Mouse (Mus musculus) monocyte, adult 2 months (primary cell): ENCODE results near the gene Kif19a.

ENCODE experiments used
- DNase-seq, 2 experiments: peaks; one replicate each; pipeline ENCODE4 v3.0.0; 2022; ENCODE audit warnings: low spot score in 2 of 2, low read depth in 1 of 2

The Kif19a gene

DNA sequence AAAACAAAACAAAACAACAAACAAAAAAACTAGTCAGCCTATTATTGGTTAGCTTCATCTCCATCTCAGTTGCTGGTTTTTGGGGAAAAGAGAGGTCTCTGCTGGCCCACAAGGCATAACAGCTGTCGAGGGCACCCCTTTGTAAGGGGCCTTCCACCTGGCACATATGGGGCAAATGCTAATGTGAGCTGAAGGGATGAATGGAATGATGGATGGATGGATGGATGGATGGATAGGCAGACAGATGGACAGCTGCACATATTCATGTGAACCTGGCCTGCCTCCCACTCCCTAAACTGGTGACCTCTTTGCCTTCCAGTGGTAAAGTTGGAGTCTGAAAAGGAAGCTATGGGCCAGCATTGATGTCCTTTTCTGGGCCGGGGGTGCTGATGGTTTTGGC lies 41.8 kb downstream of the Kif19a start:
- no peak for DNase-seq

- DNase-seq = no peak
Observed at GRCm38 (mm10) chr11:114807686-114808427, 42.7 kb downstream of the Kif19a start.

DNA sequence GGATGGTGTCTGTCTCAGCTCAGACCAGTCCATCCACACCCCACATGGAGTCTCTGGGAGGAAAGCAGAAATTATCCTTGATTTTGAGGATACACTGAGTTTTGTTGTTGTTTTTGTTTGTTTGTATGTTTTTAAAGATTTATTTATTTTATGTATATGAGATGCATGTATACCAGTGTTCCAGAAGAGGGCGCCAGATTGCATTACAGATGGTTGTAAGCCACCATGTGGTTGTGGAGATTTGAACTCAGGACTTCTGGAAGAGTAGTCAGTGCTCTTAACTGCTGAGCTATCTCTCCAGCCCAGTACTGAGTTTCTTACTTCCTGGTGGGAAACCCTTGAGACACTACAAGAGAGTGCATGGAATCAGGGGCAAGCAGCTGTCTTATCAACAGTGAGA lies 44.2 kb downstream of the Kif19a start:
- DNase-seq = no peak

GRCm38 (mm10) chr11:114810344-114810743 lies 45.2 kb downstream of the Kif19a start:
- DNase-seq = no peak

GRCm38 (mm10) chr11:114812731-114813240 lies 47.6 kb downstream of the Kif19a start:
- DNase-seq = peak; percentile 71 to 84

DNA sequence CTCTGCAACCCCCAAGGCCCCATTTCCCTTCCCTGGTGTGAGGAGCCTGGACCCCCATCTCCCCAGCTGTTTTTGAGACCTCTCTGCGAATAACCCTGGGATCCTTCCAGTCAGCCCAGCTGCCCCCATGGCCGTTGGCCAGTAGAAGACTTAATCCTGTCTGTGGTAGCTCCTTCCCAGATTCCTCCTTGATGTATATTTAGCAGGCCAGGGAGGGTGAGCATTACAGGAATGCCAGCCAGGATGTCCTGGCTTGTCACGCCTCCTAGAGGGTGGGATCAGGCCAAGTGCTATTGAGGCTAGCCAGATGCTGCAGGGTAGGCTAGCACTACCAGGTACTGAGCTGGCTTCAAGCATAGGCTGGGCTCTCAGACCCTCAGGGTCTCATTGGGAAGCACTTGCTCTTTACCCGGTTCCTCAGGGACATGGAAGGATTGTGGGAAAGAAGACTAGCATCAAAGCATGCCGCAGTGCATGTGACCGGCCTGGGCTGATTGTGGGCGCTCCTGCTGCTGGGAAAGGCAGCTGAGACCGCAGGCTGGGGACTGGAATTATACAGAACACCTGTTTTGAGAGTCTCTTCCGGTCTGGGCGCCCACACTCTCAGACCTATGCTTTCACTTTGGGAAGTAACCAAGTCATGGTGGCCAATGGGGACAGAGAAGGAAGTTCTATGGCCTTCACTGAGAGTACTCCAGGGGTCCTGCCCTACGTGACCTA lies 49.8 kb downstream of the Kif19a start:
- DNase-seq = no peak

- DNase-seq = no peak
Observed at GRCm38 (mm10) chr11:114816934-114817333, 51.7 kb downstream of the Kif19a start.

DNA sequence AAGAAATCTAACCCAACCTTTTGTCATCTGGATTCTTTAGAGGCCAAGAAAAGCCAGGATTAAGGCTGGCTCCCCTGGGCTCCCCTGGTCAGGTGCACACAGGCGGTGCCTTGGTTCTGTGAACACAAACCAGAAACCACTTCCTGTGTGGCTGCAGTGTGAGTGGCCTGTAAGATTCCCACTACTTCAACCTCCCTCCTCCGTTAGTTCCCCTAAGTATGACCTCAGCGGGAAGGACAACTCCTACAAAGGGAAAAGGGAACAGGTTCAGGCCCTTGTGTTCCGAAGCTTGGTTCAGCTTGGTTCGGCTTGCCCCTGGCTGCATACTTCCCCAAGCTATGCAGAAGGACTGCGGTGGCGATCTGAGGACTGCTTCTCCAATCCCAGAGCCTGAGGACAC lies 53.0 kb downstream of the Kif19a start:
- peak; percentile 46 to 59 for DNase-seq

DNA sequence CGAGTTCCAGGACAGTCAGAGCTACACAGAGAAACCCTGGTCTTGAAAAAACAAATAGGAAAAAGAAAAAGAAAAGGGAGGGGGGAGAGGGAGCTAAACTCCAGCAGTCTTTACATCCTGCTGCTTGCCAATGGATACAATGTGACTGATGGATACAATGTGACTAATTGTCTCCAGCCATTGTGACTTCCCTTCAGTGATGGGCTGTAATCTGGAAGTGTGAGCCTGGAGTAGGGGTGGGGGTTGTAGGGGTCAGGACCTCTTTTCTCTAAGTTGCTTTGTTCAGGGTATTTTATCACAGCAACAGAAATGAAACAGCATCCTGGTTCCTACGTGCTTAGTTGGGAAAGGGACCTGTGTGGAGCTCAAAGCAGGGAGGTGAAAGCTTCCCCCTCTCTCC lies 53.9 kb downstream of the Kif19a start:
- DNase-seq = no peak

- no peak for DNase-seq
Observed at GRCm38 (mm10) chr11:114820444-114820843, 55.3 kb downstream of the Kif19a start.

GRCm38 (mm10) chr11:114821325-114821724 lies 56.1 kb downstream of the Kif19a start:
- DNase-seq = no peak

GRCm38 (mm10) chr11:114822727-114823126 lies 57.5 kb downstream of the Kif19a start:
- no peak for DNase-seq

GRCm38 (mm10) chr11:114823199-114823725 lies 58.1 kb downstream of the Kif19a start:
- no peak for DNase-seq

GRCm38 (mm10) chr11:114826686-114827085 lies 61.5 kb downstream of the Kif19a start:
- no peak for DNase-seq

DNA sequence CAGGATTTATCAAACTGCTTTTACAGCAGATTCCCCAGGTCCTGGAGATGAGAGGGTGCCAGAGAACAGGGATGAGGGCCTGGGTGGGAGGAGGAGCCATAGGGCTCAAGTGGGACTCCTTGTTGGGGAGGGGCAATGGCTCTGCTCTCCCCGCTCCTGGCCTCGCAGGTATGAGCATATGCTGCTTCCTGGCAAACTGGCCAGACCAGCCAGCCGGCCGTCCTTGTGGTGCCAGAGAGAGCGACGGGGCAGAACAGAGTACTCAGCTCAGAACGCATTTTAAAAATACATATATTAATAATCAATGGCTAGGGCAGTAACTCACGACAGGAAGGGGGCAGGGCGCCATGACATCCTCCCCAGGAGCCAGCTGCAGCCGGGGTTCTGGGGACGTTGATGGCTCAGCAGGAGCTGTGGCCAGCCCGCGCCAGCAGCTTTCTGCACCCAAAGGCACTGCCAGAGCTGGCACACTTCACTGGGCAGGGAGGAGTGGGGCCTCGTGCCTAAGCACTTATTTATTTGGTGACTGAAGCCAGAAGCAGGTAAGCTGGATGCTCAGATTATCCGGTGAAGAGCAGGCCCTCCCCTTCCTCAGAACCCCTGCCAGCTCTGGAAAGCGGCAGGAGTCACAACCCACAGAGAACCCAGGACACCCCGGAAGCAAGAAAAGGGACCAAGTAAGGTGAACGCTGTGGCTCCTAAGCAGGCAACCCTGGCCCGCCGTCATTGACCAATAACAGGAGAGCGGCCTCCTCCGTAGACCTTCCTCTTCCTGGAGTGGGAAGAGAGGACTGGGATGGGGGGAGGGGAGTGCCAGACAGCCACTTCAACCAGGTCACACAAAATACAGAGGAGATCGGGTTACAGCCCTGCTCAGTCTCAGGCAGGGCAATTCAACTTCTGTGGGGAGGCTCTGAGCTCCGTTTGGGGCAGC lies 64.6 kb downstream of the Kif19a start:
- no peak for DNase-seq

- no peak for DNase-seq
Observed at GRCm38 (mm10) chr11:114830433-114830773, 65.2 kb downstream of the Kif19a start.

- DNase-seq = no peak
Observed at GRCm38 (mm10) chr11:114833166-114833565, 68.0 kb downstream of the Kif19a start.
